Mouse (Mus musculus) forelimb bud, embryonic 11.5 days (tissue): ENCODE measurements around the gene Sncb.

ENCODE experiments used
- DNase-seq: peaks from one replicate; pipeline ENCODE4 v3.0.0-alpha.2; 2012; ENCODE audit warnings: low read depth, low spot score

Gene Sncb

GRCm38 (mm10) chr13:54749061-54749863, 17.1 kb downstream of the Sncb start:
- DNase-seq, result no peak

GRCm38 (mm10) chr13:54748721-54749060, 17.7 kb downstream of the Sncb start:
- DNase-seq, result no peak

DNA sequence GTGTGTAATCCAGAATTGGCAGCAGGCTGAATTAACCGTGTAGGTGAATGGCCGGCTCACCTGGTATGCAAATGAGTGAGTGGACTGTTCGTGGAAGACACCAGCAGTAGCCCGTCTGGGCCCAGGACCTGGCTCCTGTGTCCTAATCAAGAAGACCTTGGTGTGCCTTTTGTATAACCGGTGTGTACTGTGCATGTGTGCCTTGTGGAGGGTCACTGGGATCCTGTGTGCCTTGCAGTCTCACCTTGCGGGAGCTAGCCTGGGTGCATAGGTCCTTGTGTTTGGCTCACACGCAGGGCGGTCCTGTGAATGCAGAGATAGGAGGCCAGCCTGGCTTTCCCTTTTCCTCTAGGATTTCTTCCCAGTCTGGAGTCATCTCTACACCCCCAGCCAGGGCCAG, 18.2 kb downstream of the Sncb start:
- no peak for DNase-seq

GRCm38 (mm10) chr13:54746896-54747295, 19.5 kb downstream of the Sncb start:
- no peak for DNase-seq

GRCm38 (mm10) chr13:54746110-54746509, 20.3 kb downstream of the Sncb start:
- DNase-seq, result no peak

DNA sequence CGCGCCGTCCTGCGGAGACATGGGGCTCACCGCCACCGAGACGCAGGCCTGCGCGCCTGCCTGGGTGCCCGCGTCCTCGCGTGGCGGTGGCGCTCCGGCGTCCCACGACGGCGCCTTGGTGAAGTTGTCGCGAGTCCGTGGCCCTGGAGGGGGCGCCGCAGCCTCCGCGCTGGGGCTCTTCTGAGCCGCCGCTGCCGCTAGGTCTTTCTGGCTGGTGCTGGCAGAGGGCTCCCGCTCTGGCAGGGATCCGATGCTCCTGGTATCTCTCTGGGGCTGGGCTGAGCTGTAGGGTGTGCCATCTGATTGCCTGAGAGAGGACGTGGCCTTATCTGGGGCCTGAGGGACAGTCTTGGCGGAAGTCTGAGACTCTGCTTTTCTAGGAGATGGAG, 28.2 kb downstream of the Sncb start:
- no peak for DNase-seq

GRCm38 (mm10) chr13:54737488-54738212, 28.7 kb downstream of the Sncb start:
- DNase-seq, result peak; percentile 36

DNA sequence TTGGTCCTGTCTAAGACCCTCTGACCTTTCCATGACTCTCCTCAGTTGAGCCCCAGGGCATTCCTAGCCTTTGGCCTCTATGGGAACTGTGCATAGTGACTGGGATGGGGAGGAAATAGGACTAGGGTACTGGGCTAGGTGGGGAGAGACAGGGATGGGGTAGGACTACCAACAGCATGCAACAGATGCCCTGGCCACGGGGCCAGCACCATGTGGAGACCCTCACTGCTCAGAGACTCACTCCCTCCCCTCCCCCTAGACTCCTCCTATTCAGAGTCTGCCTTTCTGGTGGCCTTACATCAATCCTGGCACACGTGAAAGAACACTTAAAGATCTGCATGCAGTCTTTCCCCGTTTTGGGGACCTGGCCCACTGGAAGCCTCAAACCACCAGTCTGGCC, 29.5 kb downstream of the Sncb start:
- DNase-seq, result no peak

- DNase-seq, result no peak
Measured at GRCm38 (mm10) chr13:54726131-54726530, 40.3 kb downstream of the Sncb start.

GRCm38 (mm10) chr13:54723143-54723542, 43.3 kb downstream of the Sncb start:
- DNase-seq, result no peak

GRCm38 (mm10) chr13:54716916-54717315, 49.5 kb downstream of the Sncb start:
- peak; percentile 43 for DNase-seq

DNA sequence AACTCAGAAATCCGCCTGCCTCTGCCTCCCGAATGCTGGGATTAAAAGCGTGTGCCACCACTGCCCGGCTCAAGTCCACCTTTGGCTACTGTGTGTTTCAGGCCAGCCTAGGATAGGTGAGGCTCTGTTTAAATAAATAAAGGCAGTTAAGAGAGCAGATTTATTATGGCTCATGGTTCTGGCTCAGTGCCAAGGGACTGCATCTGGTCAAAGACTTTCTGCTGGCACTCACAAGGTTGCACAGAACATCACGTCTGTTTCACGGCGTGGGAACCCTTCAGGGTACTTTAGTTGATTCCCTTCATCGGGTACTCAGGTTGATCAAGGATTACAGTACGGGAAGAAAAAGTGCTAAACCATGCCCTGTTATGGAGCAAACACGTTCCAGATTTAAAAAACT, 51.4 kb downstream of the Sncb start:
- no peak for DNase-seq

GRCm38 (mm10) chr13:54714393-54714792, 52.0 kb downstream of the Sncb start:
- no peak for DNase-seq

GRCm38 (mm10) chr13:54710866-54711265, 55.5 kb downstream of the Sncb start:
- DNase-seq, result no peak
